Mouse (Mus musculus) midbrain, embryonic 11.5 days (tissue): Measurements from ENCODE around the gene 4430402I18Rik. TPM values are rescaled to one million over a fixed set of nuclear protein-coding genes. Genes with fewer than 3 reads are reported as not detected.

Source experiments
- polyA plus RNA-seq: library from polyadenylated mRNA; unstranded; fragments of >200 nt; fragmentation: Nextera tagmentation; extraction: Ambion mirVana; gene quantifications from 2 replicates; pipeline ENCODE4 v1.2.1, GENCODE M21; 2014

Gene 4430402I18Rik
- polyA plus RNA-seq, 1 experiment from 2014 or later, result 0.46 TPM

Other genes starting within 250 kb of the 4430402I18Rik start
- gene Slc1a1, start 132.8 kb downstream of the 4430402I18Rik start, polyA plus RNA-seq, result 0.44 and 1.3 TPM in 2 replicates
- 7.3 and 8.8 TPM in 2 replicates for gene Plpp6, start 3.8 kb downstream of the 4430402I18Rik start, polyA plus RNA-seq
- 45.5 and 52.9 TPM in 2 replicates for gene Cdc37l1, start 22.6 kb upstream of the 4430402I18Rik start, polyA plus RNA-seq
- gene Ak3, start 80.2 kb upstream of the 4430402I18Rik start, polyA plus RNA-seq, result 96.7 and 97.2 TPM in 2 replicates
- 52.4 and 52.5 TPM in 2 replicates for gene Rcl1, start 133.6 kb upstream of the 4430402I18Rik start, polyA plus RNA-seq